Mouse (Mus musculus): ENCODE measurements at regions not wholly inside any gene's neighbourhood (a gene's known extent, or its start where the extent isn't known, plus 50 kb on each side); places are given as distances from the start of the nearest gene placed in this dataset.

DNA sequence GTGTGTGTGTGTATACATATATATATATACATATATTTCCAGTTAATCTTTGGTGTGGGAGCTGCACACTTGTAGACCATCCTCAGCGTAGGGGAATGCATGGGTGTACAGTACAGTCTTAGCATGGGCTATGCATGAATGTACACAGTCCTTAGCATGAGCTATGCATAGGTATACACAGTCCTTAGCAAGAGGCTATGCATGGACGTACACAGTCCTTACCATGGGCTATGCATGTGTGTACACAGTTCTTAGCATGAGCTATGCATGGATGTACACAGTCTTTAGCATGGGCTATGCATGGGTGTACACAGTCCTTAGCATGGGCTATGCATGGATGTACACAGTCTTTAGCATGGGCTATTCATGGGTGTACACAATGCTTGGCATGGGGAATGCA lies 70.5 kb downstream of the Rchy1 start:
- TF ChIP-seq GATA1 (IDR thresholded peaks at IDR 0.05; ENCODE audit: low read length): no peak

DNA sequence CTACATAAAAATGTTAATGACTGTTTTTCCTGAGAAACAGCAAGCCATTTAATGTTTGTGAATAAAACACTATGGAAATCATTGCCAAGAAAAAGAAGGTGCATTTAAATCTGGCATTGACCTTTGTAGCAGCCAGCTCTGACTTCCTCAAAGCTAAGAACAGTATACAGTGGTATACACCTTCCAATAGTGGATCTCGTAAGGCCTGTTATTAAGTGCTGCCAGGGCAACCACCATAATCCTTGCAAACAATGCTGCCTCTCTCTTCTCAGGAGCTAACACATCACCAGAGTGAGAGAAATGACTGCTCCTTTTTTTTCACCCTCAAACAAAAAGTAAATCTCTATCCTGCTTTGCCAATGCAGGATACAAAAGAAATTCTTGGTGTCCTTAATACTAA lies 81.1 kb downstream of the Rchy1 start:
- TF ChIP-seq GATA1 (IDR thresholded peaks at IDR 0.05; ENCODE audit: low read length): no peak

DNA sequence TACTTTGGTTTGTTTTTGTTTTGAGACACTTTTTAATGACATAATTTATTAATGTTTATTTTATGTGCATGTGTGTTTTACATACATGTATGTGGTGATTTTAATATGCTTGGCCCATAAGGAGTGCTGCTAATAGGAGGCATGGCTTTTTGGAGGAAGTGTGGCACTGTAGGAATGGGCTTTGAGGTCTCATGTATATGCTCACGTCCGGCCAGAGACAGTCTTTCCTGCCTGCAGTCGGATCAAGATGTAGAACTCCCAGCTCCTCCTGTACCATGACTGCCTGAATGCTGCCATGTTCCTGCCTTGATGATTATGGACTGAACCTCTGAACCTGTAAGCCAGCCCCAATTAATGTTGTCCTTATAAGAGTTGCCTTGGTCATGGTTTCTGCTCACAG lies 82.6 kb downstream of the Rchy1 start:
- TF ChIP-seq GATA1 (IDR thresholded peaks at IDR 0.05; ENCODE audit: low read length): no peak

DNA sequence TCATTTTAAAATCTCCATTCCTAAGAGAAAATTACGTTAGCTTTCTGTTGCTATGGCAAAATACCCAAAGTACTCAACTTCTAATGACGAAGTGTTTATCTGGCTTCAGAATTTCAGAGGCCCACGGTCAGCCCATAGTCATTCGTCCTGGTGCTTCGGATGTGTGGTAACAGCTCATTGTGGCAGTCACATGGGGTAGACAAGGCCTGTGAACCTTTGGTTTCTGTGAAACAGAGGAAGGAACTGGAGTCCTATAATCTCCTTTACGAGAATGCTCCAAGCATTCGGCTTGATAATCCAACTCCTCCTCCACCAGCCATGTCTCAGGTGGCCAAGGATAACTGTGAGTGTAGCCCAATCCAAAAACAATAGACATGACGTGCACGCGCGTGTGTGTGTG lies 84.2 kb downstream of the Rchy1 start:
- TF ChIP-seq GATA1 (IDR thresholded peaks at IDR 0.05; ENCODE audit: low read length): no peak

DNA sequence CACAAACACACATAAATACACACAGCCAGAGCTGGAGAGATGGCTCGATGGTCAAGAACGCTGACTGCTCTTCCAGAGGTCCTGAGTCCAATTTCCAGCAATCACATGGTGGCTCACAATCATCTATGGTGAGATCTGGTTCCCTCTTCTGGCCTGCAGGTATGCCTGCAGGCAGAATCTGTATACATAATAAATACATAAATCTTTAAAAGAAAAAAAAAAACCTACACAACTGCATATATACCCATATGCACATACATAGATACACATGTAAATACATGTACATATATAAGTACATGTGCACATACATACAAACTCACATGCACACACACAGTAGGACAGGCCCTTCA lies 86.2 kb downstream of the Rchy1 start:
- TF ChIP-seq GATA1 (IDR thresholded peaks at IDR 0.05; ENCODE audit: low read length): no peak

DNA sequence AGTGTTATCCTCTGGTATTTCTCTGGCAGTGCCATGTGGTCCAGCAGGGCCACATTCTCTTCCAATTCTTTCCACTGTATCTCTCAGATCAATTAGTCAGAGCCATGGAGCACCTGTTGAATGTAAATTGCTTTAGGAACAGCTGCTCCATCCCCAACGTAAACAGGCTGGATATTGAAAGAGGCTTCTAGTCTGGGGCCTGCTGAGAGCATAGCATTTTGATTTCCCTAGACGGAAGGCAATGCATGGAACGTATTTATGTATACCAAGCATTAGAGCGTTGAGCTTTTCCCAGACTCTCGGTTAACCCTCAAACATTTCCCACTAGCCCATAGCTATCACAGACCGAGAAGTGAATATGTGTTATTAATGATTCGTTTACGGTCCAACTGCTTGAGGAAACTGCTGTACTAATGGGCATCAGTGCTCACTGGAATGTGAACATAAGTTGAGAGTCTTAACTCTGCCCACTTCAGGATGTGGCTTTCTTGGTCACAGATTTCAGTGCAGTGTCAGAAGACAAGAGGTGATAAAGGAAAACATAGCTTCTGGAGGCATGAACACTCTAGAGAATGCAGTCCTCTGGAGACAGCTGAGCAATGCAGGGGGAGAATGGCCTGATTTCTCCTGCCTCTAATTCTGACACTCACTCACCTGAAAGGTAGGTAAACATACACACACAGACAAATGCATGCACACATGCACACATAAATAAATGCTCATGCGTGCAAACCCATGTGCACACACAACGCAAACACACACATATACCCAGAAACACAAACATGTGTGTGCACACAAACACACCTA lies 86.8 kb downstream of the Rchy1 start:
- no peak for TF ChIP-seq GATA1 (IDR thresholded peaks at IDR 0.05; ENCODE audit: low read length)

DNA sequence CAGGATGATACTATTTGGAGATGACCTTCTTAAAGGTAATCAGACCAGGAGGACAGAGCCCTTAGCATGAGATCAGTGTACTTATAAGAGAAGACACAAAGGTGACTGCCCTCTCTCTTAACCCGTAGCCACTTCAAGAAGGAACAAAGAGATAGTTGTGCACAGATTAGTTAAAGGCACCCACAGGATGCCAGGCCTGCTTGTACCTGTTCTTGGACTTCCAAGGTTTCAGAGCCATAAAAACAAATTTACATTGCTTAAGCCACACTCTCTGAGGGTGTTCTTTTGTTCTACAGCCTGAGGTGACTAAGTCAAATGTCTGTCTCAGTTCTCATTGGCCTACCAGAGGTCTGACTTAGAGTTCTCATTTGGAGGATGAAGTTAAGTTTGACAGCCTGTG lies 90.1 kb downstream of the Rchy1 start:
- TF ChIP-seq GATA1 (IDR thresholded peaks at IDR 0.05; ENCODE audit: low read length): no peak

DNA sequence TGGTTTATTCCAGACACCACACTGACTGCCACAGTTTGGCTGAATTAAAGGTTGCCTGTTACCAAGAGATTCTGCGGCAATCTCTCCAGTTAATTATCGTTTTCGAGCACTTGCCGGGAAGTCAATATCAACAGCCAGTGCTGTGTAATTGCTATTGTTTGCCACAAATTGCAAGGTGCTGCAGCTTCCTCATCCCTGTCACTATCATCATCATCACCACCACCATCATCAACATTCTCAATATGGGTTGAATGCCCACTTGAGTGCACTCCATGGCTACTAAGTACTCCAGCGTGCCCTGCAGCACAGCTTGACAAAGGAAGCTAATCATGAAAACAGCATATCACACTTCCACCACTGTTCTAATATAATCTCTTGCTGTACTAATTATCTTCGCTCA lies 93.1 kb downstream of the Rchy1 start:
- no peak for TF ChIP-seq GATA1 (IDR thresholded peaks at IDR 0.05; ENCODE audit: low read length)

DNA sequence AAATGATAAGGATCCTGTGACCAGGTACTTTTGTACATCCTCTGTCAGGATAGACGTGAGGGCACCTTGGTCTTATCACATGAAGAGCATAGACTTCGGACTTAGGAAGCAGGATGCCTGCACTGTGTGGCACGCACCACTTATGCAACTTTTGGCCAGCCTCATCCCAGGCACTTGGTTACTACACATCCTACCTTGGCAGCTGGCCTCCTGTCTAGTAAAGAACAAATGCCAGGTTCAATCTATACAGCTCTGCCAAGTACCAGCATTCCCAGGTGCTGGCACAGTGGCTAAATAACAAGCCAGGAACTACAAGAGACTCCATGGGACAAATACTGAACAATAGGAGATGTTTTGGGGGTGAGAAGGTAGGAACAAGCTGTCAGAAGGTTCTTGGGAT lies 96.7 kb downstream of the Rchy1 start:
- no peak for TF ChIP-seq GATA1 (IDR thresholded peaks at IDR 0.05; ENCODE audit: low read length)

DNA sequence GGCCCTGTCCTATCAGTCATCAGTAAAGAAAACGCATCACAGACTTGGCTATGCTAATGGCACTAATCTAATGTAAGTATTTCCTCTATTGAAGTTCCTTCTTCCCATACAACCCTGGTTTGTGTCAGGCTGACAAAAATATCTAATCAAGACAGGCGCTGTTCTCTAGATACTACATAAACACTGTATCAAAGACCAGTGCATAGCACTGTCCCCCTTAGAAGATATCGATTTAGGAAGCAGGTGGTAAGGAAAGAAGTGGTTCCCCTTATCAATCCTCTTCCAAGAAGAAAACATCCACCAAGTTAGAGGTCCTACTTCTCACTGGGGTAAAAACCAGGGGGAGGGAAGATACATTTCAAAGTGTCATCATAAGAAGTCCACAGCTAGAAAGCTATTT lies 97.5 kb downstream of the Rchy1 start:
- TF ChIP-seq GATA1 (IDR thresholded peaks at IDR 0.05; ENCODE audit: low read length): peak; percentile 52

DNA sequence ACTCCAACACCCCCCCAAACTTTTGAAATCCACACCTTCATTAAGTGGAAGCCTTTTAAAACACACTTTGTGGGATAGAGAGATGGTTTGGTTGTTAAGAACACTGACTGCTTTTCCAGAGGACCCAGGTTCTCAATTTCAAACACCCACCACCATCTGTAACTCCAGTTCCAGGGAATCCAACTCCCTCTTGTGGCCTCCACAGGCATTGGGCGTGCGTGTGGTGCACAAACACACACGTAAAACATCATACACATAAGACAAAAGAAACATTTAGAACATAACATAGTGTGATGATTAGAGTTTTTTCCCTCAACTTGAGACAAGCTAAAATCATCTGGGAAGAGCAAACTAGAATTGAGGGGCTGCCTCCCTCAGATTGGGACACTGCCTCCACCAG lies 100.0 kb downstream of the Rchy1 start:
- TF ChIP-seq GATA1 (IDR thresholded peaks at IDR 0.05; ENCODE audit: low read length): no peak

DNA sequence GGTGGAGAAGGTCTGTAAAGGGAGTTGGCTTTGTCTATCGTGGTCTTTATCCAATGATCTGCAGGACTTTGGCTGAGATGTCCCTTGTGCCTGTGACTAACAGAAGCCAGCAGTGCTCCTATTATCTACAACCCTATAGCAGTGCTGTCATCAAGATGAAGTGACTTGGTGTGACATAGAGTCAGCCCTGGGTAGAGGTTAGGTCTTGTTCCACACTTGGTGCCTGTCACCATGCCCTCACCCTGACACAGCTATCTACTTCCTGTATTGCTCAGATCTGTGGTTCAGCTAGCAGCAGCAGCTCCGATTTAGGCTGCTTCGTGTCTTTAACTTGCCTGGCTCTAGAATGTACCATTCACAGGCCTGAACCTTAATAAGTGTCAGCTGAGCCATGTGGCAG lies 100.6 kb downstream of the Rchy1 start:
- TF ChIP-seq GATA1 (IDR thresholded peaks at IDR 0.05; ENCODE audit: low read length): no peak

DNA sequence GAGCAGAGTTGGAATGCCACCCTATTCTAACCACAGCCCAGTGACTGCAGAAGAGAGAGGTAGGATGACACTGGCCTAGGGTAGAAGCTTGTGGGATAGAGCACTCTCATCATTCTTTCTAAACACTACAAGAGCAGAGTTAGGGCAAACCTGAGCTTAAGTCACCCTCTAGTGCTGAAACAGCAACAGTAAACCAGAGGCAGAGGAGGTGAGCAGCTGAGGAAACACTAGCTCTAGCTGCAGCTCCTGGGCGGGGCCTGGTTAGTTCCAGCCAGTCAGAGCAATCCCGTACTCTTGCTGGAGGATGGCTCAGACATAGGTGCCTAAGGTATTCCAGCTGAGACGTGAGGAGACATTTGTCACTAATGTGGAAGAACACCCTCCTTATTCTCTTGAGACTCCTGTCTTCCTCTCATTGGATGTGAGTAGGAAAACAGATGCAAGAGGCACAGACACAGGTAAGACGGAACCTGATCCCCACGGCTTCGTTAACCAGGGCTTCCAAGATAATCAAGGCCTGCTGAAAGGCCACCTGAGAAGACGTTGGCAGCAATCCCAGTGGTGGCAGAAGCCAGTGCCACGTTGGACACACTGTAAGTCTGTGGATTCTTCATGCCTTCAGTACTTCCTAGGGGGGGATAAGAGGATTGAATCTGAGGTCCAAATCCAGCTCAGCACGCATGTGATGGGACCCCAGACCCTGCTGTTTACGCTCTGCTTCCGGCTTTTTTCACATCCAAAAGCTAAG lies 101.3 kb downstream of the Rchy1 start:
- no peak for TF ChIP-seq GATA1 (IDR thresholded peaks at IDR 0.05; ENCODE audit: low read length)

DNA sequence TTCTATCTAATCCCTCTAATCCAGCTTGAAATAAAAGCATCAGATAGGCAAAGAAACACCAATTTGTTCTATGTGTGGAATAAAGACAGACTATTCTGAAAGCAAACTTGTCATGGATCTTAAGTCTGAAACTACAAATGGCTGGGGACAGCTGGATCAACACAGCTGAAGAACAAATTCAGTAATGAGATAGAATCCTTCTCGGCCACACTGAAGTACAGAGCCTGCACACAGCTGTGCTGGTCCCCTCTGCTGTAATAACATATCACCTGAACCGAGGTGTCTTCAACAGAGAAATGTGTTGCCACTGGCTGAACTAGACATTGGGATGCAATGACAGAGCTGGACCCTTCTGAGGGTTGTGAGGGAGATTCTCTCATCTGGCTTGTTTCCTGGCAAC lies 102.4 kb downstream of the Rchy1 start:
- TF ChIP-seq GATA1 (IDR thresholded peaks at IDR 0.05; ENCODE audit: low read length): no peak

DNA sequence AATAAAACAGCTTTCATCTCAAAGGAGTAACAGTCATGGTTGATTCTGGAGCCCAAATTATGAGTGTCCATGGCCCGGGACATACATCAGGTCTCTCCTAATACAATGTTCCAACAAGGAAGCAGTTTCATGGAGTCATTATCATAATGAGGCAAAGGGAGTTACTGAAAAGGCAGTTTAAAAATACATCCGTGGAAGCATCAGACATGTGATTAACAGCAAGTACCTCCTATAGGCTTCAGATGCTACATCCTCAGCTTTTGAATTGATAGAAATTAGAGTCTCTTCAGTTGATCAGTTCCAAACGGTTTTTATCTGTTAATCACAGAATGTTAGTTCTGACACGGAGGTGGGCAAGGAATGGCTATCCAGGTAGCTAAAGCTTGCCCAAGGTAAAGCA lies 110.5 kb downstream of the Rchy1 start:
- TF ChIP-seq GATA1 (IDR thresholded peaks at IDR 0.05; ENCODE audit: low read length): no peak

DNA sequence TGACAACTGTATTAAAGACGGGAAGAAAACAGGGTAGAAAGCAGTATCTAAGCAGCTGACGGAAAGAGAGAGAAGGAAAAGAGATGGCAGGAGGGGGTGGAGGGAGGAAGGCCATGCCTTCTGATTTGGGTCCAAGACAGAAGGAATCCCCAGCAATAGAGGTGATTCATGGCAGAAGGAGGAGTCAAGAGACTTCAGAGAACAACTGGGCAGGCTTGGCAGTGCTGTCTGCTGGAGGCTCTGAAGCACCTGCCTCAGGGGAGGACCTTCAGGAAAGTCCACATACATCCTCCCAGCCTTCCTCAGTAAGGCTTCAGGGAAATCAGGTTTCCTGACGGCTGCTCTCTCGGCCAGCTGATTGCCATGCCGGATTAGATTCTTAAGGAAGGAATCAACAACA lies 112.4 kb downstream of the Rchy1 start:
- no peak for TF ChIP-seq GATA1 (IDR thresholded peaks at IDR 0.05; ENCODE audit: low read length)

DNA sequence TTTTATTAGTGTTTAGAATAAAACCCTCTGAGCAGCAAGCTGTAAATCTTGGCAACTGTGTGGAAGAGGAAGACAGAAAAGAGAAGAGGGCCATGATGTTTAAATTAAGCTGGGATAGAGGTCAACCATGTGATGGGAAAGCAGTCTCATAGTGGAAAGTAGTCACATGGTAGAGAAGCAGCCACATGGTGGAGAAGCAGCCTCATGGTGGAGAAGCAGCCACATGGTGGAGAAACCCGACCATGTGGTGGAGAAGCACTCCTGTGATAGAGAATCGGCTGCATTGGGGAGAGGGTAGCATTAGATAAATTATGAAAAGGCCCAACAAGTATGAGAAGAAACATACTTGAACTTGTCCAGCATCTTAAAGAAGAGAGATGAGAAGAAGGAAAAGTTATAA lies 113.3 kb downstream of the Rchy1 start:
- no peak for TF ChIP-seq GATA1 (IDR thresholded peaks at IDR 0.05; ENCODE audit: low read length)

All from G1E-ER4 (cell line).